Mouse (Mus musculus) G1E (cell line): ENCODE results near the gene Atp1a2.

Experiments
- CTCF ChIP-seq: IDR thresholded peaks from 2 replicates; pipeline ENCODE4 v1.5.1; 2012; ENCODE audit warnings: low read depth, low read length, inconsistent platforms, mixed read lengths
- POLR2AphosphoS5 ChIP-seq: IDR thresholded peaks from 2 replicates; pipeline ENCODE4 v1.6.1; 2012; ENCODE audit warnings: low read depth, low read length, inconsistent platforms; ENCODE audit not compliant: insufficient replicate concordance

GRCm38 (mm10) chr1:172347382-172347781, 49.5 kb upstream of the Atp1a2 start:
- no peak for TF ChIP-seq CTCF
- TF ChIP-seq POLR2AphosphoS5, result no peak
